Mouse (Mus musculus): ENCODE data around the gene A630001G21Rik. TPM values are rescaled to one million over a fixed set of nuclear protein-coding genes. Genes with fewer than 3 reads are reported as not detected.
A peak's percentile ranks its signal among the peaks of the same experiment; 100 is the strongest.

The A630001G21Rik gene
- polyA plus RNA-seq, 1 experiment from 2014 or later = 1.2 TPM

GRCm38 (mm10) chr1:85764291-85764690, 14.2 kb downstream of the A630001G21Rik start:
- no peak overlapping the region for H3K27ac ChIP-seq
- WGBS = 90% methylated on average over 4 of the region's 4 CpGs
- ATAC-seq (ENCODE audit: low FRiP score) = no peak

DNA sequence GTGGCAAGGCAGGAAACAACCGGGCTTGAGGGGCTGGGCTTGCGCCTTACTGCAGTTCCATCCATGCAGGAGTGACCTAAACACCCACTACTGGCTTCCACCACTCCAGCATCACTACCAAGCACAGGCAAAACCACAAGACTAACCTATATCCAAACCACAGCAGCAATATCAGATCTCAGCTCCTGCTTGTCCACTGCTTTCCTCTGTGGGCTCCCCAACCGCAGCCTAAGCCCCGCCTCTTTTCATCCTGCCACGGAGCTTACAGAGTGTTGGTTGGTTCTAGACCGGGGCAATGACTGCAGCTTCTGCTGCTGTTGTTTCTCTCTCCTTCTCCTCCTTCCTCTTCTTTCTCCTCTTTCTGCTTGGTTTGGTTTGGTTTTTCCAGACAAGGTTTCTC, 15.1 kb downstream of the A630001G21Rik start:
- Histone ChIP-seq H3K4me2 (replicated peaks) (no peak overlapping the region), H3K9ac (no peak overlapping the region), H3K27ac (no peak overlapping the region), H3K4me1 (0 out of 2 replicates have a peak, but pooled peaks cover 2% of the 10 kb centered on the region), H3K4me3 (no peak overlapping the region), H3K9me3 (replicated peaks) (no peaks in the 10 kb centered on the region), H3K27me3 (no peaks in the 10 kb centered on the region), H3K36me3 (no peaks in the 10 kb centered on the region)
- 87% methylated on average over 6 of the region's 6 CpGs for WGBS
- ATAC-seq (ENCODE audit: low FRiP score) = no peak

More at GRCm38 (mm10) chr1:85764291-85764690, 14.2 kb downstream of the A630001G21Rik start:
- no peaks in the 10 kb centered on the region for H3K4me1 ChIP-seq
- no peak overlapping the region for H3K4me3 ChIP-seq
- H3K9ac ChIP-seq = no peak overlapping the region
- no peaks in the 10 kb centered on the region for H3K9me3 ChIP-seq (replicated peaks)
- no peaks in the 10 kb centered on the region for H3K36me3 ChIP-seq
- no peaks in the 10 kb centered on the region for H3K27me3 ChIP-seq
- no peak overlapping the region for H3K4me2 ChIP-seq (replicated peaks)

DNA sequence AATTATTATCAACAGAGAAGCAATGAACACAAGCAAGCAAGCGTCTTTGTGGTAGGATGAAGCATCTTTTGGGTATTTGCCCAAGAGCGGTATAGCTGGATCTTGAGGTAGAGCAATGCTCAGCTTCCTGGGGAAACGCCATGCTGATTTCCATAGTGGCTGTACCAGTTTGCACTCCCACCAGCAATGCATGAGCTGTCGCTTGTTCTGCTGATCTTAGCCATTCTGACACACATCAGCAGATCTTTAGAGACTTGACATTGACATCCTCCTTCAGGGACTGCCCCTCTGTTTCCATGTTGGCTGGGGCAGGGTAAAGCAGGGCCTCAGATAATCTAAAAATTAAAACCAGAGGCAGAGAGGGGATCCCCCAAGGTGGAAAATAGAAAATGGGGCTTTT, 16.8 kb downstream of the A630001G21Rik start:
- Histone ChIP-seq H3K4me1 (0 out of 2 replicates have a peak, but pooled peaks cover 2% of the 10 kb centered on the region), H3K4me3 (no peak overlapping the region), H3K36me3 (no peaks in the 10 kb centered on the region), H3K27me3 (no peaks in the 10 kb centered on the region), H3K27ac (no peak overlapping the region), H3K9ac (no peak overlapping the region), H3K9me3 (replicated peaks) (no peaks in the 10 kb centered on the region), H3K4me2 (replicated peaks) (no peak overlapping the region)
- 80% methylated on average over 4 of the region's 4 CpGs for WGBS
- ATAC-seq (ENCODE audit: low FRiP score) = no peak

DNA sequence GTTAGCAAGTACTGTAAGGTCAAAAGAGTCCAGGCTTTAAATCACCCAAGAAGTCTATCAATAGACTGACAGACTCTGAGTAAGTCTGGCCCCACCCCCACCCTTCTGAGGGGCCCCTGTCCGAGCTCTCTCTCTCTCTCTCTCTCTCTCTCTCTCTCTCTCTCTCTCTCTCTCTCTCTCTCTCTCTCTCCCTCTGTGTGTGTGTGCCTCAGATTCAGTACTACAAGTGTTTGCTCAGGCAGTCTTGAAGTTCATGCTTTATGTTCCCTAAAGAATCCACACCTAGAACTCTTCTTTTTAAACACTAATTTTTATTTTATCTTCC, 19.5 kb downstream of the A630001G21Rik start:
- Histone ChIP-seq H3K36me3 (no peaks in the 10 kb centered on the region), H3K9ac (no peak overlapping the region), H3K4me2 (replicated peaks) (no peak overlapping the region), H3K9me3 (replicated peaks) (no peaks in the 10 kb centered on the region), H3K4me3 (no peak overlapping the region), H3K27ac (no peak overlapping the region), H3K27me3 (no peaks in the 10 kb centered on the region), H3K4me1 (0 out of 2 replicates have a peak, but pooled peaks cover 2% of the 10 kb centered on the region)
- no peak for ATAC-seq (ENCODE audit: low FRiP score)
- WGBS = 20% methylated on average over 1 of the region's 1 CpGs

DNA sequence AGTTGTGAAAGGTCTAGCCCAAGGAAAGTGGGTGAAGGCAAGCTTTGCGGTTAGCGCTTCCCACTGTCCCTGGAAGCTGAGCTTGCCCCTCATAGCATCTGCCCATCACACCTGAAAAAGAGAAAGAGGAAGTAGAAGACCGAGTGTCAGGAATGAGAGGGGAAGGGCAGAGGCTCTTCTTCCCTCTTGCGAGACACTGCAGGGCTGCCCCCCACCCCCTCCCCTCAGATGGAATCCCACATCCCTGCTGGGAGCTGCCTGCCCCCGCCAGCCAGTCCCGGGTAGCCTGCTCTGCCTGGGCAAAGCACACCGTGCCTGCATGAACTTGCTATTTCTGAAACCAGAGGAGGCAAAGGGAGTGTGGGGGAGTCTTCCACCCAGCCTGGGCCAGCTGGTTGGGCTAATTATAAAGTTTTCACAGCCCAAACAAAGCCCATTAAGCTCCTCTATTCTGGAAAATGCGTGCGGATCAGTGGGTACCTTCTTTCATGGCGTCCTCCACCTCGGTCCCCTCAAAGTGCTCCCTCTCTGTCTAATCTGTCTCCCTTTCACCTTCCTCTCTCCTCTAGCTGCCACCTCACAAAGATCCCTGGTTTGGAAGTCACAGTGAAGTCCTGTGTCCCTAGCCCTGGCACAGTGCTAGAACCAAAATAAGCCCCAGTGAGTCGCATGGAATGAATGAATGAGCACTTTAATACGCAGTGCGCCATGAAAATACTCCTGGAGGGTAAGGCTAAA, 20.0 kb downstream of the A630001G21Rik start:
- Histone ChIP-seq H3K4me1 (0 out of 2 replicates have a peak, but pooled peaks cover 2% of the 10 kb centered on the region), H3K9me3 (replicated peaks) (no peaks in the 10 kb centered on the region), H3K36me3 (no peaks in the 10 kb centered on the region), H3K4me2 (replicated peaks) (no peak overlapping the region), H3K27me3 (no peaks in the 10 kb centered on the region), H3K27ac (no peak overlapping the region), H3K4me3 (no peak overlapping the region), H3K9ac (peak overlapping the region; percentile 41; the same call in 1 of the 2 replicates)
- 38% methylated on average over 13 of the region's 14 CpGs for WGBS
- ATAC-seq (ENCODE audit: low FRiP score) = no peak

DNA sequence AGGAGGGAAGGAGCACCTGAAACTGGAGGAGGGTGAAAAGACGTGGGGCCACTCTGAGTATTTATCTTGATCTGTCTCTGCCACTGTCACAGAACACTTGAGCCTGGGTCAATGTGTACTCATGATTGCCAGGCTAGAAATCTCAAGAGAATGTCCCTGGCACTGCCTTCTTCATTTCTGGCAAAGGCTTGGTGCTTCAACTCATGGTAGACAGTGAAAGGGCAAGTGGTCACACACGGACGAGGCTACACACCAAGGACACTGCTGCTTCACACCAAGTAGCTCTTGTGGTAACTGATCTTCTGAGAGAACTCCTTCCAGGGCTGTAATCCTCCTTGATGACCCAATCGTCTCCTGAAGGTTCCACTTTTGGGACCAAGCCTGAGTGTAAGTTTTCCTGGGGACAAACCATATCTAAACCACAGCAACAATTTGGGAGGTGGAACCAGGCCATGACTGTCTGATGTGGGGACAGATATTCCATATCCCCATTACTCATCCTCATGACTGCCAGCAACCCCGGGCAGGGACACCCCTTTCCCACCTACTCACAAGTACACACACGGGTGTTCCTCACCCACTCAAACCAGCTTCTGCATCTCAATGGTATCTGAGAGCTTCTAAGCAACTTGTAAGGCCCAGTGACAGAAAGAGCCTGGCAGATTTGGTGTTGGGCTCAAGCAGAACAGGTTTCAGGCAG, 20.8 kb downstream of the A630001G21Rik start:
- Histone ChIP-seq H3K9ac (no peak overlapping the region), H3K9me3 (replicated peaks) (no peaks in the 10 kb centered on the region), H3K4me3 (no peak overlapping the region), H3K27ac (no peak overlapping the region), H3K27me3 (no peaks in the 10 kb centered on the region), H3K4me2 (replicated peaks) (no peak overlapping the region), H3K4me1 (0 out of 2 replicates have a peak, but pooled peaks cover 2% of the 10 kb centered on the region), H3K36me3 (no peaks in the 10 kb centered on the region)
- 81% methylated on average over 6 of the region's 6 CpGs for WGBS
- no peak for ATAC-seq (ENCODE audit: low FRiP score)

GRCm38 (mm10) chr1:85751932-85752680, 26.3 kb downstream of the A630001G21Rik start:
- Histone ChIP-seq H3K9me3 (replicated peaks) (no peaks in the 10 kb centered on the region), H3K4me1 (no peaks in the 10 kb centered on the region; the same call in 1 of the 2 replicates), H3K36me3 (no peaks in the 10 kb centered on the region), H3K27ac (no peak overlapping the region), H3K4me2 (replicated peaks) (no peak overlapping the region), H3K9ac (no peak overlapping the region), H3K27me3 (no peaks in the 10 kb centered on the region), H3K4me3 (no peak overlapping the region)
- no peak for ATAC-seq (ENCODE audit: low FRiP score)
- WGBS = 83% methylated on average over 11 of the region's 11 CpGs

DNA sequence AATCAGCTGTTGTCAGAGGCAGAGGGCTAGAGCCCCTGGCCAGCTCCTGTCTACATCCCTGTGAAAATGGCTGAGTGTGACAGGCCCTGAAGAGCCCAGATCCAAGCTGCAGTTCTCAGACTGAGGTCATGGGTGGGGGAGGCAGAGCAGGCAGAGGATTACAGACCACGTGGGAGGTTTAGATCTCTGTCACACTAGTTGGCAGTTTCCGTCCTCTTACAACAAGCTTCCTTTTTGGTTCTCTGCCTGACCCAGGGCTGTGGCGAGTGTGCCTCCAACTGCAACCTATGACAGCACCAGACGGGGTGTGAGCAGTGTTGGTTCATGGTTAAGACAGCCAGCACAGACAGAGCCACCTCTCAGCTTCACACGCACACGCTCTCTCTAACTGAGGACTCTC, 26.9 kb downstream of the A630001G21Rik start:
- no peak overlapping the region for H3K4me2 ChIP-seq (replicated peaks)
- no peaks in the 10 kb centered on the region; the same call in 1 of the 2 replicates for H3K4me1 ChIP-seq
- no peak overlapping the region for H3K4me3 ChIP-seq
- no peak overlapping the region for H3K9ac ChIP-seq
- 68% methylated on average over 6 of the region's 6 CpGs for WGBS
- H3K9me3 ChIP-seq (replicated peaks) = no peaks in the 10 kb centered on the region
- peak; percentile 42; the same call in 1 of the 2 replicates for ATAC-seq (ENCODE audit: low FRiP score)
- H3K27ac ChIP-seq = no peak overlapping the region
- H3K27me3 ChIP-seq = no peaks in the 10 kb centered on the region
- no peaks in the 10 kb centered on the region for H3K36me3 ChIP-seq

- H3K4me1 ChIP-seq = no peaks in the 10 kb centered on the region; the same call in 1 of the 2 replicates
- H3K4me3 ChIP-seq = no peak overlapping the region
- no peak for ATAC-seq (ENCODE audit: low FRiP score)
- no peak overlapping the region for H3K4me2 ChIP-seq (replicated peaks)
- no peaks in the 10 kb centered on the region for H3K27me3 ChIP-seq
- no peaks in the 10 kb centered on the region for H3K9me3 ChIP-seq (replicated peaks)
- H3K36me3 ChIP-seq = no peaks in the 10 kb centered on the region
- WGBS = 94% methylated on average over 4 of the region's 4 CpGs
- no peak overlapping the region for H3K9ac ChIP-seq
- no peak overlapping the region for H3K27ac ChIP-seq
Measured at GRCm38 (mm10) chr1:85750650-85751049, 27.8 kb downstream of the A630001G21Rik start.

DNA sequence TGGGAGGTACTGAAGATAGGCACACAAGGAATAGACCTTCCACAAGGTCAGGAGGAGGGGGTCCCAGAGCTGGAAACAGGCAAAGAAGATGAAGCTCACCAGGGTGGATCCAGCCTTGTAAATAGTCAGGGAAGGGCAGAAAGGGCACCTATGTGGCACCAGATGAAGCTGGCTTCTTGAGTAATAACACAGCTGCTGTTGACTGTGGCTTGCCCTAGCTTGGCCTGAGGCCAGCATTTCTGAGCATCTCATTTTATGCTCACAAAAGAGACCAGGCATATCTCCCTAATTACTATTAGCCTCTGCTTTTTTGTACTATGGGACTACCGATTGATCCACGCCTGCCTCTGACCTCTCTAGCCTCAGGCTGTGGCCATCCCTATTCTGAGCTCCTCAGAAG, 28.6 kb downstream of the A630001G21Rik start:
- Histone ChIP-seq H3K4me3 (no peak overlapping the region), H3K9me3 (replicated peaks) (no peaks in the 10 kb centered on the region), H3K4me2 (replicated peaks) (no peak overlapping the region), H3K36me3 (no peaks in the 10 kb centered on the region), H3K4me1 (no peaks in the 10 kb centered on the region; the same call in 1 of the 2 replicates), H3K9ac (no peak overlapping the region), H3K27me3 (no peaks in the 10 kb centered on the region), H3K27ac (no peak overlapping the region)
- ATAC-seq (ENCODE audit: low FRiP score) = no peak
- 76% methylated on average over 2 of the region's 2 CpGs for WGBS

DNA sequence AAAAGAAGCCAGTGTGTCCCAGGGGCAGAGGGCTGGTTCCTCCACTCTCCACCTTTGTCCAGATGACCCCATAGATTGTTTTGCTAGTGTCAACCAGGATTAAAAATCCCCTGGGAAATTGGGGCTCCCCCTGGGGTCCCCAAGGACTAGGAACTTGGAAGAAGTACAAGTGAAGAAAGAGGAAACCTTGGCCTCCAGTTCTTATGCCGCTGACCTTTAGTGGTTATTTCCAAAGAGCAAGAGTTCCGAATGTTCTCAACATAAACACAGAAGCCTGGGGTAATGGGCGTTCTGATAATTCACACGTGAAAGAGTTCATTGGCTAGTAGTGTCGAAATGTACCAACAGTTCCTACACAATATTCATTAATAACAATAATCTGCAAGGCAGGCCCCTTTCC, 31.9 kb downstream of the A630001G21Rik start:
- Histone ChIP-seq H3K4me3 (no peak overlapping the region), H3K27ac (no peak overlapping the region), H3K9me3 (replicated peaks) (no peaks in the 10 kb centered on the region), H3K36me3 (no peaks in the 10 kb centered on the region), H3K9ac (no peak overlapping the region), H3K27me3 (no peaks in the 10 kb centered on the region), H3K4me2 (replicated peaks) (no peak overlapping the region), H3K4me1 (peaks cover 8% of the 10 kb centered on the region; the same call in 1 of the 2 replicates)
- 92% methylated on average over 5 of the region's 5 CpGs for WGBS
- ATAC-seq (ENCODE audit: low FRiP score) = no peak

DNA sequence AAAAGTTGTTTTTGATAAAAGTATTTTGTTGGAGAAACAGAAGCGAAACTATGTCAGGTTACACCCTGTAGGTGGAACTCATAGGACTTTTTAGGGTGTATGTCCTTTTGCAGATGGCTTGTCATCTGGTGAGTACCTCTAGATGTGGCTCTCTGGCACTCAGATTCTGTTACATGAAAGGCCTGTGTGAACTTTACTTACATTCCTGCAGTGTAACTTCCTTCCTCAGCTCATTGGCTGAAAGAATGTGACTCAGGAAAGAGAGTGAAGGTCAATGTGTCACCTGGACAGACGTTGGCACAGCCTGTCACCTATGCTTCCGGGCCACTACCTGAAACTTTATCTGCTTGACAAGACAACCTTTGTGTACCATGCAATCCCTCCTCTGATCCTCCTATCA, 33.9 kb downstream of the A630001G21Rik start:
- no peak overlapping the region for H3K4me3 ChIP-seq
- H3K27ac ChIP-seq = no peak overlapping the region
- H3K4me1 ChIP-seq = 0 out of 2 replicates have a peak, but pooled peaks cover 8% of the 10 kb centered on the region
- no peaks in the 10 kb centered on the region for H3K27me3 ChIP-seq
- no peaks in the 10 kb centered on the region for H3K36me3 ChIP-seq
- ATAC-seq (ENCODE audit: low FRiP score) = no peak
- H3K9ac ChIP-seq = no peak overlapping the region
- 89% methylated on average over 3 of the region's 3 CpGs for WGBS
- no peak overlapping the region for H3K4me2 ChIP-seq (replicated peaks)
- no peaks in the 10 kb centered on the region for H3K9me3 ChIP-seq (replicated peaks)
